ENCODE assay signal across 15 mouse cellular contexts in the genomic region with DNA sequence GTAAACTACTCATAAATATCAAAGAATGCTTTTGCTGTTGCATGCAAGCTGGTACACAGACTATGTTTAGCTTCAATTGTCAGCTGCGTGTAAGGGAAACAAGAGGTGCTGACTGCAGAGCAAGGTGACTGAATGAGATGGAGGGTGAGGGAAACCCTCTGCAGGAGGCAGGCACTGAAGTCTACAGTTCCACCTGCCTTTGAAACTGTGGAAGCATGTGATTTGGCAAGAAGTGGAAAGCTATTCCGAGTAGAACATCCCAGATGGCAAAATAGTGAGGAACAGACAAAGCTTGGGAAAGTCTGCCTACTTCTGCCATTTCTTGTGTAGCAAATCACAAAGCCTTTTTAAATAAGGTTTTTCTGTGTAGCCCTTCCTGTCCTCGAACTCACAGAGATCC. TPM values are rescaled to one million over a fixed set of nuclear protein-coding genes. Genes with fewer than 3 reads are reported as not detected.
DNase-seq lines count a peak whose midpoint lies in the region; ATAC-seq and TF ChIP-seq lines count a peak whose summit lies in the region.
"Had no signal": no experiment of that assay in that cellular context is flagged by ENCODE, and none has a peak within 500 bp of the region (broad histone marks: within the 10 kb centered on the region; RNA-seq: fewer than 3 reads in every experiment).

No protein-coding gene starts in this region.

- H3K4me1 ChIP-seq in midbrain, postnatal 0 days (ENCODE audit: insufficient read depth, low read length), result no peaks in the 10 kb centered on the region
- H3K4me1 ChIP-seq: midbrain, embryonic 15.5 days had no signal

- intact Hi-C loops in left cerebral cortex, postnatal 4 days (cut with DNase I), result no loop called here

- H3K9me3 ChIP-seq in midbrain, postnatal 0 days (ENCODE audit: low read length), result no peaks in the 10 kb centered on the region
- H3K9me3 ChIP-seq: hindbrain, embryonic 12.5 days; limb, embryonic 15.5 days; midbrain, embryonic 15.5 days had no signal

- no peak overlapping the region for H3K27ac ChIP-seq in midbrain, postnatal 0 days (ENCODE audit: low read depth, low read length)
- H3K27ac ChIP-seq: hindbrain, embryonic 12.5 days; limb, embryonic 15.5 days; macrophage; midbrain, embryonic 15.5 days had no signal

- 90% methylated on average over 3 of the region's 3 CpGs for WGBS in midbrain, postnatal 0 days

- H3K27me3 ChIP-seq in midbrain, postnatal 0 days (ENCODE audit: insufficient read depth, low read length), result no peaks in the 10 kb centered on the region
- H3K27me3 ChIP-seq: hindbrain, embryonic 12.5 days; limb, embryonic 15.5 days; midbrain, embryonic 15.5 days had no signal

- H3K4me2 ChIP-seq in midbrain, postnatal 0 days (ENCODE audit: low read depth, low read length, poor library complexity, severe bottlenecking), result no peak overlapping the region
- H3K4me2 ChIP-seq: hindbrain, embryonic 12.5 days; limb, embryonic 15.5 days; midbrain, embryonic 15.5 days had no signal

- no peak overlapping the region for H3K9ac ChIP-seq in midbrain, postnatal 0 days (replicated peaks; ENCODE audit: low read length, poor library complexity, severe bottlenecking)
- H3K9ac ChIP-seq: hindbrain, embryonic 12.5 days; limb, embryonic 15.5 days; midbrain, embryonic 15.5 days had no signal

- no peak for ATAC-seq in midbrain, postnatal 0 days (ENCODE audit: low FRiP score)
- ATAC-seq: intestine, postnatal 0 days; midbrain, embryonic 15.5 days had no signal

- no peak for TF ChIP-seq CTCF in midbrain, postnatal 0 days (IDR thresholded peaks at IDR 0.05)

- peak; percentile 33 for DNase-seq in left cerebral cortex, adult 11 months (ENCODE audit: low spot score)
- DNase-seq in left cerebral cortex, postnatal 4 days, result no peak
- DNase-seq in cerebellum, adult 9-11 months, result peak; percentile 64
- DNase-seq in layer of hippocampus, postnatal 10 days (ENCODE audit: low spot score in 2 of 2), result peak; percentile 19 to 23
- DNase-seq in B cell, adult 2 months, result no peak
- no peak for DNase-seq in testis, postnatal 10 days (ENCODE audit: low spot score)
- no peak for DNase-seq in midbrain, postnatal 0 days (ENCODE audit: low spot score)
- DNase-seq: gastrocnemius, postnatal 25 days; kidney, postnatal 25 days; lung, adult 2 months had no signal

- H3K36me3 ChIP-seq in midbrain, postnatal 0 days (ENCODE audit: insufficient read depth, low read length), result peaks cover 55% of the 10 kb centered on the region

- H3K4me3 ChIP-seq in midbrain, postnatal 0 days (ENCODE audit: low read depth, low read length), result no peak overlapping the region
- H3K4me3 ChIP-seq: hindbrain, embryonic 12.5 days; limb, embryonic 15.5 days; midbrain, embryonic 15.5 days had no signal

RNA-seq across cellular contexts. Expression of gene Nfu1, which starts 53.3 kb away (rescaled TPM):
- 10 to 100 TPM; 61.7 to 61.8 TPM for total RNA-seq in left cerebral cortex, postnatal 4 days (2021)
- 10 to 100 TPM; 59.3 to 63.0 TPM for total RNA-seq in layer of hippocampus, postnatal 10 days (2021)
- total RNA-seq in midbrain, postnatal 0 days (2014; rRNA removed), result 395 and 506 TPM in 2 replicates
- 163 and 175 TPM in 2 replicates for polyA plus RNA-seq in midbrain, postnatal 0 days (2015; fragmentation: Nextera tagmentation; extraction: Ambion mirVana)

Comparison
In these comparisons a context has a peak if more than half of its experiments do, and no peak if none do; other contexts are left out.
1. DNase-seq: peak in left cerebral cortex, adult 11 months (single experiment), cerebellum, adult 9-11 months (single experiment) and layer of hippocampus, postnatal 10 days (2 of 2); none in left cerebral cortex, postnatal 4 days (single experiment), B cell, adult 2 months (0 of 2), testis, postnatal 10 days (single experiment) and midbrain, postnatal 0 days (single experiment).